In genomic region chr8:125666201-125666600, GRCm38 (mm10) we compare ENCODE assay signal across 15 mouse cellular contexts. TPM values are rescaled to one million over a fixed set of nuclear protein-coding genes. Genes with fewer than 3 reads are reported as not detected.
DNase-seq lines count a peak whose midpoint lies in the region; ATAC-seq and TF ChIP-seq lines count a peak whose summit lies in the region.
"Had no signal": no experiment of that assay in that cellular context is flagged by ENCODE, and none has a peak within 500 bp of the region (broad histone marks: within the 10 kb centered on the region; RNA-seq: fewer than 3 reads in every experiment).

No protein-coding gene starts in this region.

- intact Hi-C loops in gastrocnemius, adult 2 months (cut with DNase I): loop anchor here (5.0 to 10.0 kb wide), 2 partner anchors 94 to 321 kb away; no protein-coding TSS in a partner anchor

- peaks cover 12% of the 10 kb centered on the region for H3K36me3 ChIP-seq in midbrain, embryonic 10.5 days
- H3K36me3 ChIP-seq in midbrain, embryonic 13.5 days: peaks cover 7% of the 10 kb centered on the region
- peaks cover 6% of the 10 kb centered on the region; the same call in 1 of the 2 replicates for H3K36me3 ChIP-seq in heart, embryonic 11.5 days (ENCODE audit: control insufficient read depth, insufficient read depth, low read length)
- peaks cover 6% of the 10 kb centered on the region; the same call in 1 of the 2 replicates for H3K36me3 ChIP-seq in limb, embryonic 15.5 days

- peaks cover 30% of the 10 kb centered on the region for H3K27me3 ChIP-seq in midbrain, embryonic 10.5 days (ENCODE audit: low read depth, poor library complexity, severe bottlenecking)
- peaks cover 30% of the 10 kb centered on the region for H3K27me3 ChIP-seq in midbrain, embryonic 13.5 days
- no peaks in the 10 kb centered on the region for H3K27me3 ChIP-seq in heart, embryonic 11.5 days (ENCODE audit: control insufficient read depth, insufficient read depth, low read length)
- H3K27me3 ChIP-seq in limb, embryonic 15.5 days: no peaks in the 10 kb centered on the region

- peak overlapping the region; percentile 90 for H3K27ac ChIP-seq in gastrocnemius, adult 2 months
- H3K27ac ChIP-seq in midbrain, embryonic 10.5 days (replicated peaks): 0 out of 2 replicates have a peak overlapping the region, but pooled peaks have one; percentile 14
- H3K27ac ChIP-seq in midbrain, embryonic 13.5 days: no peak overlapping the region
- H3K27ac ChIP-seq in heart, embryonic 11.5 days (ENCODE audit: low read depth, low read length): peak overlapping the region; percentile 93
- H3K27ac ChIP-seq in limb, embryonic 15.5 days: peak overlapping the region; percentile 47; the same call in 1 of the 2 replicates

- no peak for ATAC-seq in midbrain, embryonic 13.5 days
- ATAC-seq in heart, embryonic 11.5 days (replicated peaks; ENCODE audit: insufficient number of reproducible peaks, low FRiP score, low TSS enrichment): no peak
- no peak for ATAC-seq in limb, embryonic 15.5 days (ENCODE audit: insufficient number of reproducible peaks, low FRiP score, low TSS enrichment, low read depth)
- ATAC-seq: forebrain, embryonic 16.5 days; intestine, embryonic 16.5 days had no signal

- 34% methylated on average over 5 of the region's 5 CpGs for WGBS in midbrain, embryonic 10.5 days
- whole genome bisulfite sequencing in midbrain, embryonic 13.5 days: 10% methylated on average over 5 of the region's 5 CpGs
- 21% methylated on average over 5 of the region's 5 CpGs for WGBS in heart, embryonic 11.5 days (ENCODE audit: insufficient replicate concordance)
- WGBS in limb, embryonic 15.5 days: 29% methylated on average over 5 of the region's 5 CpGs

- no peak overlapping the region for H3K4me2 ChIP-seq in midbrain, embryonic 13.5 days (replicated peaks)
- H3K4me2 ChIP-seq in heart, embryonic 11.5 days: peak overlapping the region; percentile 46
- no peak overlapping the region for H3K4me2 ChIP-seq in limb, embryonic 15.5 days

- H3K4me3 ChIP-seq in gastrocnemius, adult 2 months: peak overlapping the region; percentile 53
- no peak overlapping the region for H3K4me3 ChIP-seq in midbrain, embryonic 10.5 days
- H3K4me3 ChIP-seq in midbrain, embryonic 13.5 days (replicated peaks): no peak overlapping the region
- no peak overlapping the region for H3K4me3 ChIP-seq in heart, embryonic 11.5 days (ENCODE audit: low read depth, low read length)
- no peak overlapping the region for H3K4me3 ChIP-seq in limb, embryonic 15.5 days

- peak; percentile 42 for DNase-seq in gastrocnemius, adult 2 months
- no peak for DNase-seq in gastrocnemius, postnatal 25 days
- no peak for DNase-seq in midbrain, embryonic 10.5 days (ENCODE audit: low spot score)
- no peak for DNase-seq in yolk sac, embryonic 10.5 days (ENCODE audit: low spot score)
- DNase-seq in retina, postnatal 1 day: no peak
- DNase-seq: cerebellum, postnatal 14 days; kidney, postnatal 25 days; layer of hippocampus, postnatal 36 days; thymus, postnatal 36 days had no signal

- no peak for TF ChIP-seq CTCF in gastrocnemius, adult 2 months (IDR thresholded peaks at IDR 0.05)

- H3K4me1 ChIP-seq in midbrain, embryonic 10.5 days: peaks cover 49% of the 10 kb centered on the region
- H3K4me1 ChIP-seq in midbrain, embryonic 13.5 days (replicated peaks): peaks cover 45% of the 10 kb centered on the region
- peaks cover 21% of the 10 kb centered on the region for H3K4me1 ChIP-seq in heart, embryonic 11.5 days (ENCODE audit: control insufficient read depth, insufficient read depth, low read length)
- peaks cover 22% of the 10 kb centered on the region for H3K4me1 ChIP-seq in limb, embryonic 15.5 days

- H3K9ac ChIP-seq in midbrain, embryonic 13.5 days (replicated peaks): no peak overlapping the region
- no peak overlapping the region for H3K9ac ChIP-seq in heart, embryonic 11.5 days (ENCODE audit: low read depth, low read length)
- H3K9ac ChIP-seq in limb, embryonic 15.5 days: no peak overlapping the region

- peaks cover 19% of the 10 kb centered on the region for H3K9me3 ChIP-seq in midbrain, embryonic 10.5 days (replicated peaks)
- H3K9me3 ChIP-seq in midbrain, embryonic 13.5 days: peaks cover 9% of the 10 kb centered on the region
- H3K9me3 ChIP-seq in heart, embryonic 11.5 days (replicated peaks; ENCODE audit: control insufficient read depth, low read length): peaks cover 6% of the 10 kb centered on the region
- peaks cover 10% of the 10 kb centered on the region for H3K9me3 ChIP-seq in limb, embryonic 15.5 days

RNA-seq across cellular contexts. Expression of gene Map10, which starts 3.4 kb away (rescaled TPM):
- 1 to 10 TPM; 2.1 to 3.0 TPM for total RNA-seq in gastrocnemius, adult 2 months (2021)
- 1 to 10 TPM; 2.6 to 3.0 TPM for total RNA-seq in gastrocnemius, postnatal 25 days (2021)
- polyA plus RNA-seq in midbrain, embryonic 10.5 days (2016; fragmentation: Nextera tagmentation; extraction: Ambion mirVana): 7.8 and 8.0 TPM in 2 replicates
- polyA plus RNA-seq in midbrain, embryonic 13.5 days (2015; fragmentation: Nextera tagmentation; extraction: Ambion mirVana): 8.5 and 8.7 TPM in 2 replicates
- 6.1 and 8.1 TPM in 2 replicates for polyA plus RNA-seq in heart, embryonic 11.5 days (2014; fragmentation: Nextera tagmentation; extraction: Ambion mirVana)
- polyA plus RNA-seq in limb, embryonic 15.5 days (2015; fragmentation: Nextera tagmentation; extraction: Ambion mirVana): 5.4 and 5.9 TPM in 2 replicates
- total RNA-seq: MEL had no signal
